Mouse (Mus musculus) hindbrain, embryonic 16.5 days (tissue): ENCODE measurements around the gene Npm1. TPM values are rescaled to one million over a fixed set of nuclear protein-coding genes. Genes with fewer than 3 reads are reported as not detected.

Source experiments
- ATAC-seq: fragments of 200-750 bp; cut with Nextera tagmentation; 2 replicates; pipeline ENCODE4 v1.8.0; 2017; ENCODE audit warnings: moderate TSS enrichment, moderate library complexity
- H3K27ac ChIP-seq: fragments of 300-500 bp; sonication (generic); 2 replicates; pipeline ENCODE4 v1.5.1; 2014; ENCODE audit warnings: low read depth, mild to moderate bottlenecking, control low read depth, low read length, moderate library complexity
- H3K27me3 ChIP-seq: fragments of 300-500 bp; sonication (generic); replicated peaks from 2 replicates; pipeline ENCODE4 v1.6.1; 2014; ENCODE audit warnings: low read length; ENCODE audit not compliant: control insufficient read depth, insufficient read depth
- H3K36me3 ChIP-seq: fragments of 300-500 bp; sonication (generic); 2 replicates; pipeline ENCODE4 v1.6.1; 2014; ENCODE audit warnings: mild to moderate bottlenecking, low read length, moderate library complexity, mixed read lengths; ENCODE audit not compliant: control insufficient read depth, insufficient read depth
- H3K4me1 ChIP-seq: fragments of 300-500 bp; sonication (generic); 2 replicates; pipeline ENCODE4 v1.6.1; 2014; ENCODE audit warnings: low read depth, low read length; ENCODE audit not compliant: control insufficient read depth, insufficient read depth
- H3K4me2 ChIP-seq: fragments of 300-500 bp; sonication (generic); 2 replicates; pipeline ENCODE4 v1.6.1; 2014; ENCODE audit warnings: mild to moderate bottlenecking, low read length, control low read depth, moderate library complexity
- H3K4me3 ChIP-seq: fragments of 300-500 bp; sonication (generic); 2 replicates; pipeline ENCODE4 v1.5.1; 2014; ENCODE audit warnings: mild to moderate bottlenecking, low read length, control low read depth, moderate library complexity
- H3K9ac ChIP-seq: fragments of 300-500 bp; sonication (generic); 2 replicates; pipeline ENCODE4 v1.6.1; 2014; ENCODE audit warnings: low read depth, mild to moderate bottlenecking, control low read depth, low read length, moderate library complexity
- H3K9me3 ChIP-seq: fragments of 300-500 bp; sonication (generic); 2 replicates; pipeline ENCODE4 v1.6.1; 2014; ENCODE audit warnings: mild to moderate bottlenecking, low read length, moderate library complexity; ENCODE audit not compliant: control insufficient read depth
- WGBS: fragments of 180-500 bp; shearing (Covaris S2); extraction: QIAGEN DNeasy Blood & Tissue Kit; methylation state at CpG from one replicate; pipeline ENCODE4 v1.1.7; 2014; 5-methylcytosine and 5-hydroxymethylcytosine counted together
- polyA plus RNA-seq: library from polyadenylated mRNA; unstranded; fragments of >200 nt; fragmentation: Nextera tagmentation; extraction: Ambion mirVana; gene quantifications from 2 replicates; pipeline ENCODE4 v1.2.1, GENCODE M21; 2015

Gene Npm1
- polyA plus RNA-seq, 1 experiment from 2014 or later: 353 TPM

GRCm38 (mm10) chr11:33122575-33123268, 40.3 kb downstream of the Npm1 start:
- H3K4me3 ChIP-seq: peak overlapping the region; percentile 23
- peak overlapping the region; percentile 47 for H3K4me2 ChIP-seq
- H3K27me3 ChIP-seq: no peaks in the 10 kb centered on the region
- no peaks in the 10 kb centered on the region for H3K9me3 ChIP-seq
- peak overlapping the region; percentile 41; the same call in 1 of the 2 replicates for H3K9ac ChIP-seq
- peaks cover 5% of the 10 kb centered on the region for H3K4me1 ChIP-seq
- peaks cover under 1% of the 10 kb centered on the region; the same call in 1 of the 2 replicates for H3K36me3 ChIP-seq
- peak; percentile 55; the same call in 1 of the 2 replicates for ATAC-seq
- H3K27ac ChIP-seq: no peak overlapping the region
- 3% methylated on average over 33 of the region's 37 CpGs for WGBS

GRCm38 (mm10) chr11:33119556-33119955, 43.5 kb downstream of the Npm1 start:
- Histone ChIP-seq H3K4me1 (peaks cover 5% of the 10 kb centered on the region), H3K9ac (no peak overlapping the region), H3K27ac (no peak overlapping the region), H3K4me2 (no peak overlapping the region), H3K4me3 (no peak overlapping the region), H3K27me3 (no peaks in the 10 kb centered on the region), H3K9me3 (no peaks in the 10 kb centered on the region), H3K36me3 (peaks cover 3% of the 10 kb centered on the region; the same call in 1 of the 2 replicates)
- 71% methylated on average over 8 of the region's 8 CpGs for WGBS
- ATAC-seq: no peak

GRCm38 (mm10) chr11:33119116-33119515, 43.9 kb downstream of the Npm1 start:
- no peak for ATAC-seq
- Histone ChIP-seq H3K27me3 (no peaks in the 10 kb centered on the region), H3K9me3 (no peaks in the 10 kb centered on the region), H3K9ac (no peak overlapping the region), H3K4me2 (no peak overlapping the region), H3K36me3 (peaks cover 3% of the 10 kb centered on the region; the same call in 1 of the 2 replicates), H3K27ac (no peak overlapping the region), H3K4me1 (peaks cover 5% of the 10 kb centered on the region), H3K4me3 (no peak overlapping the region)
- 84% methylated on average over 7 of the region's 7 CpGs for WGBS

- Histone ChIP-seq H3K9ac (no peak overlapping the region), H3K9me3 (no peaks in the 10 kb centered on the region), H3K4me1 (peaks cover 5% of the 10 kb centered on the region), H3K27ac (no peak overlapping the region), H3K4me2 (no peak overlapping the region), H3K4me3 (no peak overlapping the region), H3K36me3 (peaks cover 3% of the 10 kb centered on the region; the same call in 1 of the 2 replicates), H3K27me3 (no peaks in the 10 kb centered on the region)
- ATAC-seq: no peak
- WGBS: 72% methylated on average over 6 of the region's 6 CpGs
These were observed 44.5 kb downstream of the Npm1 start for GRCm38 (mm10) chr11:33118480-33118879.

GRCm38 (mm10) chr11:33115796-33116195, 47.2 kb downstream of the Npm1 start:
- Histone ChIP-seq H3K4me2 (no peak overlapping the region), H3K9me3 (no peaks in the 10 kb centered on the region), H3K4me3 (no peak overlapping the region), H3K27ac (no peak overlapping the region), H3K9ac (no peak overlapping the region), H3K4me1 (no peaks in the 10 kb centered on the region), H3K27me3 (no peaks in the 10 kb centered on the region), H3K36me3 (peaks cover 3% of the 10 kb centered on the region; the same call in 1 of the 2 replicates)
- ATAC-seq: 0 out of 2 replicates have a peak, but pooled peaks have one; percentile 18
- 77% methylated on average over 3 of the region's 3 CpGs for whole genome bisulfite sequencing

- no peak overlapping the region for H3K27ac ChIP-seq
- H3K9me3 ChIP-seq: no peaks in the 10 kb centered on the region
- peak; percentile 56; the same call in 1 of the 2 replicates for ATAC-seq
- H3K36me3 ChIP-seq: no peaks in the 10 kb centered on the region
- no peak overlapping the region for H3K4me3 ChIP-seq
- H3K9ac ChIP-seq: no peak overlapping the region
- no peak overlapping the region for H3K4me2 ChIP-seq
- no peaks in the 10 kb centered on the region for H3K4me1 ChIP-seq
- WGBS: 15% methylated on average over 1 of the region's 1 CpGs
- H3K27me3 ChIP-seq: no peaks in the 10 kb centered on the region
These were observed 50.6 kb downstream of the Npm1 start for GRCm38 (mm10) chr11:33112407-33112806.

GRCm38 (mm10) chr11:33110111-33110510, 52.9 kb downstream of the Npm1 start:
- no peak for ATAC-seq

GRCm38 (mm10) chr11:33107540-33107939, 55.5 kb downstream of the Npm1 start:
- WGBS: 68% methylated on average over 3 of the region's 3 CpGs

More at GRCm38 (mm10) chr11:33110111-33110510, 52.9 kb downstream of the Npm1 start:
- H3K9ac ChIP-seq: no peak overlapping the region
- H3K27me3 ChIP-seq: no peaks in the 10 kb centered on the region
- 92% methylated on average over 2 of the region's 2 CpGs for WGBS
- no peaks in the 10 kb centered on the region for H3K36me3 ChIP-seq
- H3K4me3 ChIP-seq: no peak overlapping the region
- H3K27ac ChIP-seq: no peak overlapping the region
- H3K4me1 ChIP-seq: no peaks in the 10 kb centered on the region
- no peaks in the 10 kb centered on the region for H3K9me3 ChIP-seq
- no peak overlapping the region for H3K4me2 ChIP-seq

GRCm38 (mm10) chr11:33104911-33105316, 58.1 kb downstream of the Npm1 start:
- 39% methylated on average over 8 of the region's 8 CpGs for WGBS
- Histone ChIP-seq H3K27me3 (no peaks in the 10 kb centered on the region; the same call in 1 of the 2 replicates), H3K9me3 (no peaks in the 10 kb centered on the region), H3K4me3 (no peak overlapping the region), H3K36me3 (no peaks in the 10 kb centered on the region), H3K4me2 (no peak overlapping the region), H3K4me1 (peaks cover 5% of the 10 kb centered on the region), H3K9ac (no peak overlapping the region), H3K27ac (no peak overlapping the region)
- peak; percentile 83 for ATAC-seq

More at GRCm38 (mm10) chr11:33107540-33107939, 55.5 kb downstream of the Npm1 start:
- H3K27ac ChIP-seq: no peak overlapping the region
- no peak overlapping the region for H3K4me2 ChIP-seq
- no peaks in the 10 kb centered on the region for H3K9me3 ChIP-seq
- no peaks in the 10 kb centered on the region for H3K4me1 ChIP-seq
- H3K9ac ChIP-seq: no peak overlapping the region
- H3K36me3 ChIP-seq: no peaks in the 10 kb centered on the region
- H3K27me3 ChIP-seq: no peaks in the 10 kb centered on the region
- no peak overlapping the region for H3K4me3 ChIP-seq
- no peak for ATAC-seq
